Mouse (Mus musculus) neural tube, embryonic 11.5 days (tissue): ENCODE measurements around the gene Rbfox1. TPM values are rescaled to one million over a fixed set of nuclear protein-coding genes. Genes with fewer than 3 reads are reported as not detected.

Experiments used
- ATAC-seq: fragments of 200-750 bp; cut with Nextera tagmentation; 2 replicates; pipeline ENCODE4 v1.8.0; 2017; ENCODE audit warnings: moderate number of reproducible peaks, mild to moderate bottlenecking, moderate TSS enrichment, moderate library complexity; ENCODE audit not compliant: insufficient read depth, low FRiP score, low TSS enrichment
- DNase-seq: peaks from one replicate; pipeline ENCODE4 v3.0.0-alpha.2; 2015; ENCODE audit warnings: low spot score
- H3K27ac ChIP-seq: fragments of 300-500 bp; sonication (generic); 2 replicates; pipeline ENCODE4 v1.5.1; 2014; ENCODE audit warnings: low read depth, mild to moderate bottlenecking, low read length
- H3K27me3 ChIP-seq: fragments of 300-500 bp; sonication (generic); 2 replicates; pipeline ENCODE4 v1.6.1; 2014; ENCODE audit warnings: mild to moderate bottlenecking, low read length, mixed read lengths; ENCODE audit not compliant: control insufficient read depth, insufficient read depth
- H3K36me3 ChIP-seq: fragments of 300-500 bp; sonication (generic); 2 replicates; pipeline ENCODE4 v1.6.1; 2014; ENCODE audit warnings: mild to moderate bottlenecking, low read length, moderate library complexity, mixed read lengths; ENCODE audit not compliant: control insufficient read depth, insufficient read depth
- H3K4me1 ChIP-seq: fragments of 300-500 bp; sonication (generic); 2 replicates; pipeline ENCODE4 v1.6.1; 2014; ENCODE audit warnings: low read length, mixed read lengths; ENCODE audit not compliant: control insufficient read depth, insufficient read depth
- H3K4me2 ChIP-seq: fragments of 300-500 bp; sonication (generic); 2 replicates; pipeline ENCODE4 v1.6.1; 2014; ENCODE audit warnings: low read depth, mild to moderate bottlenecking, moderate library complexity
- H3K4me3 ChIP-seq: fragments of 300-500 bp; sonication (generic); 2 replicates; pipeline ENCODE4 v1.5.1; 2014; ENCODE audit warnings: low read depth, low read length
- H3K9ac ChIP-seq: fragments of 300-500 bp; sonication (generic); 2 replicates; pipeline ENCODE4 v1.6.1; 2014; ENCODE audit warnings: mild to moderate bottlenecking, low read length
- H3K9me3 ChIP-seq: fragments of 300-500 bp; sonication (generic); 2 replicates; pipeline ENCODE4 v1.6.1; 2016; ENCODE audit warnings: low read length; ENCODE audit not compliant: control insufficient read depth
- WGBS: fragments of 180-500 bp; shearing (Covaris S2); extraction: QIAGEN DNeasy Blood & Tissue Kit; methylation state at CpG from one replicate; pipeline ENCODE4 v1.1.7; 2014; 5-methylcytosine and 5-hydroxymethylcytosine counted together
- polyA plus RNA-seq: library from polyadenylated mRNA; unstranded; fragments of >200 nt; fragmentation: Nextera tagmentation; extraction: Ambion mirVana; gene quantifications from 2 replicates; pipeline ENCODE4 v1.2.1, GENCODE M21; 2014

The Rbfox1 gene
- 25.7 and 32.9 TPM in 2 replicates for polyA plus RNA-seq

DNA sequence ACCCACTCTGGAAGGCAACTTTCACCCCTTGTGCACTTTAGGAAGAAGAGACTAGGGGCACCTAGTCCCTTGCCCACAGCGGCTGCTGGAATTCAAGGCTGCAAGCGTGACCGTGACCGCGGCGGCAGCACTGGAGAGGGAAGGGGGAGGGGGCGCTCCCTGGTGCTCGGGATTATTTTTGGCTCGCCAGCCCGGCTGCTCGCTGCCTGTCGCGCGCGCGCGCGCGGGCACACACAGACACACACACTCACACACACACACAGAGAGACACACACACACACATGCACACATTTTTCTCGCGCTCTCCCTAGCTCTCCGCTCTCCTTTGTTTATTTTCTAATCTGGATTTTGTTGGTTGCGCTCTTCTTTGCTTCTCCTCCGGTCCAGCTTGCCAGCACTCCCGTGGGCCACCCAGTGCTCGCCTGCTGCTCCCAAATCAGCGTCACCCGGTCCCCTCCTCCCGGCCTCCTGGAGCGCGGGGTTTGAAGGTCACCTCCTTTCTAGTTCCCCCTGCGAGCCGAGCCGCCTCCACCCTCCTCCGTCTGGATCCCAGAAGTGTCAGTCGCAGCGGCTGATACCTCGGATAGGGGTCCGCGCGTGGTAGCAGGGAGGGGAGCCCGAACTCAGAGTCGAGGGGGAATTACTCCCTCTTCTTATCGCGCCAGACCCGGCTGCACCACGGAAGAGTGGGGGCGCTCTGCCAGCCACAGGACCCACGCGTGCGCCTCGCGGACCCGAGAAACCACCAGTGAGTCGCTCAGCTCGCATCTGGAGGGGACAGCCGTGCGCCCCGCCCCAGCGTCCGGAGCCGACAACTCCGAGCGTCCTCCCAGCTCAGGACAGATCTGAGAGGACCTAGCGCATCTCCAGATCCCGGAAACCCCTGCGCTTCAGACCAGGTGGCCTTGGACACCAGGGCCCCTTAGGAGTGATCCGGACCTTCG is at the start of gene Rbfox1:
Rbfox1 (plus strand) TSS at position 610 of the 944 bp plus-strand sequence.
- no peak within 1 kb of the TSS for H3K27ac ChIP-seq
- peak within 1 kb of the TSS; percentile 35 for H3K4me3 ChIP-seq
- H3K9me3 ChIP-seq = no peaks in the 10 kb centered on the region
- H3K27me3 ChIP-seq = peaks cover 25% of the 10 kb centered on the region
- WGBS = 1% methylated on average over 69 of the region's 69 CpGs
- DNase-seq (peak; percentile 53), ATAC-seq (no peak)
- no peaks in the 10 kb centered on the region for H3K36me3 ChIP-seq
- H3K9ac ChIP-seq = peak within 1 kb of the TSS; percentile 44
- no peaks in the 10 kb centered on the region for H3K4me1 ChIP-seq
- peak within 1 kb of the TSS; percentile 79 for H3K4me2 ChIP-seq

DNA sequence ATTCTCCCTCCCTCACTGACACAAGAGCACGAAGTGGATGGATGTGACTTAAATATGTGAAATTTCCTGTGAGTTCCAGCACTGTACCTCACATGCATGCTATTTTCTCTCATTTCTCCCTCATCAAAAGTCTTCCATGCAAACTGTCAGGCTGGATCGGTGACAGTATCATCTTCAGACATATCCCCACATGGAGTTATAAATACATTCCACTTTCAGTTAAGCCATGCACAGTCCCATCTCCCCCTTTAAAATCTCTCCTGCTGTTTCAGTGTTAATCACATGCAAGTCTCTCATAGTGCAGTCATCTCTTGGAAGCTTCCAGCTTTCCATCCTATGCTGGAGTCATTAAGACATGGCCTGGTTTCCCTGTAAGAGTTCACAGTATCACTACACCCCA is 48.4 kb upstream of the Rbfox1 start:
- ATAC-seq (no peak), DNase-seq (no peak)
- H3K27me3 ChIP-seq = no peaks in the 10 kb centered on the region
- no peaks in the 10 kb centered on the region for H3K36me3 ChIP-seq
- no peaks in the 10 kb centered on the region for H3K9me3 ChIP-seq
- no peak overlapping the region for H3K4me3 ChIP-seq
- no peak overlapping the region for H3K27ac ChIP-seq
- no peak overlapping the region for H3K9ac ChIP-seq
- 91% methylated on average over 2 of the region's 2 CpGs for WGBS
- no peak overlapping the region for H3K4me2 ChIP-seq
- no peaks in the 10 kb centered on the region for H3K4me1 ChIP-seq

DNA sequence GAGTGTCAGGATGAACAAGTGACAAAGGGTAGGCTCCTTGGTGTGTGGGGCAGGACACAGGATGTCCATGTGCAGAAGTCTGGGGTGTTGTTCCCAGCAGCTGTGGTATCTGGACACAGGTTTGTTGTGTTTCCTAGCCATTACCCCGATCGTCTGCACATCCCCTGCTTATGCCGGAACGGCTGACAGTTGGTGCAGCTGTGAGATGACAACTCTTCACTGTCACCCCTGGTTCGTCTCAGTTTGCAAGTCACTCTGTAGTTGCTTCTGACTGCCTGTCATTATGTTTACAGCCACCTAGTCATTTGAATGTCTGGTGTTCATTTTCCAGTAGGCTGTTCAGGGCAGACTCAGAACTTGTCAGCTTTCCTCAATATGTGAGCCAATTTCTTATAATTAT is 44.0 kb upstream of the Rbfox1 start:
- Histone ChIP-seq H3K4me1 (no peaks in the 10 kb centered on the region), H3K9me3 (no peaks in the 10 kb centered on the region), H3K36me3 (no peaks in the 10 kb centered on the region), H3K4me3 (no peak overlapping the region), H3K9ac (no peak overlapping the region), H3K27ac (no peak overlapping the region), H3K27me3 (no peaks in the 10 kb centered on the region), H3K4me2 (no peak overlapping the region)
- WGBS = 76% methylated on average over 5 of the region's 5 CpGs
- no peak for ATAC-seq
- no peak for DNase-seq

DNA sequence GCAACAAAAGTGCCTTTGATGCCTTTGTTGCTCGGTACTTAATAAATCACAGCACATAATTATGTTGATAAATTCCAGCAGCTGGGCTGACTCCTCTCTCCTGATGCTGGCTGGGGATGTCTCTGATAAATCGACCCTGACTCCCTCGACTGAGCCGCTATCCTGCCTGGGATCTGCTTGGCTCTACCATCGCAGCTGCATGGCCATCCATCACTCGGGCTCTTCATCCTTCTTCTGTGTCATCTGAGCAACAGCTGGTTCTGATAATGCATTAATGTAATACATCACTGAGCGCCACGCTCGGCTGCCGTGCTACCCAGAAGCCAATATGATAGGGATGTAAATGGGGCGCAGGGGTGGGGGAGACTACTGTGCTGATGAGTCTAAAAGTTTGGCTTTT is 39.5 kb upstream of the Rbfox1 start:
- Histone ChIP-seq H3K4me1 (no peaks in the 10 kb centered on the region), H3K4me2 (no peak overlapping the region), H3K27ac (no peak overlapping the region), H3K9me3 (no peaks in the 10 kb centered on the region), H3K27me3 (no peaks in the 10 kb centered on the region), H3K36me3 (no peaks in the 10 kb centered on the region; the same call in 1 of the 2 replicates), H3K4me3 (no peak overlapping the region), H3K9ac (no peak overlapping the region)
- peak; percentile 55 for DNase-seq
- ATAC-seq = no peak
- WGBS = 59% methylated on average over 11 of the region's 11 CpGs

DNA sequence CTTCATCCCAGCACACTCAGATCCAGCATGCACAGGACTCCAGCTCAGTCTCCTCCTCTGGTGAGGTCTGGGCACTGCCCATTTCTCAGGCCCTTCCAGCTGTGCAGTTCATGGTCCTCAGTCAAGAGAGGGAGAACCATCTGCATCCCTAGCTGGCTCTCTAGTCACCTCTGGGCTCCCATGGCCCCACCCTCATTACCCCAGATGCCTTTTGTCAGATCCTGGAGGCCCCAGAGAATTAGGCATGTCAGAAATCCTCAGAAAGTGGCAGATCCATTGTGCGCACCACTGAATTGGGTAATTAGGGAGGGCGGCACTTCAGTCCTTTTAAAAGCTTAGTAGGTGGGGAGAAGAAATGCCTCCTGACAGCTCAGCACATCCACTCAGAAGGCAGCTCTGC is 32.1 kb upstream of the Rbfox1 start:
- no peak for DNase-seq
- Histone ChIP-seq H3K9me3 (no peaks in the 10 kb centered on the region), H3K9ac (no peak overlapping the region), H3K36me3 (no peaks in the 10 kb centered on the region; the same call in 1 of the 2 replicates), H3K27ac (no peak overlapping the region), H3K4me1 (no peaks in the 10 kb centered on the region), H3K4me2 (no peak overlapping the region), H3K4me3 (no peak overlapping the region), H3K27me3 (no peaks in the 10 kb centered on the region)
- WGBS = 36% methylated on average over 2 of the region's 2 CpGs
- ATAC-seq = no peak; the same call in 1 of the 2 replicates

DNA sequence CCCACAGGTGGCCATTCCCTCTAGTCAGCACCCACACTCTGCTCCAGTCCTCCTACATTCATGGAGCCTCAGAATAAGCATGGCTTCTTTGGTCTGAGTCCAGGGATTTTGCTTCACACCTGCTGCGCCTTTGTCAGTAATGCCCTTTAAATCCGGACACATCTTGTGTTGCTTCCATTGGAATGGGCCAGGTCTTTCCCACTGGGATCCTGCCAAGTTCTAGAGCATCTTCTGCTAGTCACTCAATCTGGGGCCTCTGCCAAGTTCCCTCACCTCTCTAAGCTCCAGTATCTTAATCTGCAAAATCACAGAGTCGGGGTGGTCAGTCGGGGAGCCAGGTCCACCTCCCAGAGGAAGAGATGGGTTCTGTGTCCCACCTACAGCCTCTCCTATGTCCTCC is 20.8 kb upstream of the Rbfox1 start:
- ATAC-seq (no peak), DNase-seq (no peak)
- Histone ChIP-seq H3K4me3 (no peak overlapping the region), H3K4me1 (no peaks in the 10 kb centered on the region), H3K9ac (no peak overlapping the region), H3K27me3 (no peaks in the 10 kb centered on the region), H3K27ac (no peak overlapping the region), H3K36me3 (no peaks in the 10 kb centered on the region), H3K4me2 (no peak overlapping the region), H3K9me3 (no peaks in the 10 kb centered on the region)
- 92% methylated on average over 4 of the region's 4 CpGs for WGBS

DNA sequence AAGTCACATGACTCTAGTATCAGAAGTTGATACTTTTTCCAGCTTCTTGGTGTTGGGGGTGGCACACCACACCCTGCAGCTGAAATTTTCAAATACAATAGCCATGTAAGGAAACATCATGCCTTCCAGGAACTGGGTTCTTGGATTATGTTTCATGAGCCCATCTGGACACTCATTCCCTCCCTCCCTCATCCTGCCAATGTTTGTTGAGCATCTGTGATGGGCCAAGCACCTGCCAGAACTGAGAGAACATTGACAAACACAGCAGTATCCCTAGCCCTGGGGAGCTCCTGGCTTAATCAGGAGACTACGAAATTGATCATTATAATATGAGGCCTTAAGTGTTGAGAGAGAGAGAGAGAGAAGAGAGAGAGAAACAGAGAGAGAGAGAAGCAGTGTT is 18.2 kb upstream of the Rbfox1 start:
- H3K9ac ChIP-seq = no peak overlapping the region
- H3K27ac ChIP-seq = no peak overlapping the region
- no peak for DNase-seq
- 79% methylated on average over 1 of the region's 1 CpGs for WGBS
- no peaks in the 10 kb centered on the region for H3K27me3 ChIP-seq
- ATAC-seq = no peak
- no peaks in the 10 kb centered on the region for H3K9me3 ChIP-seq
- no peak overlapping the region for H3K4me3 ChIP-seq
- no peaks in the 10 kb centered on the region for H3K4me1 ChIP-seq
- no peaks in the 10 kb centered on the region for H3K36me3 ChIP-seq
- H3K4me2 ChIP-seq = no peak overlapping the region

DNA sequence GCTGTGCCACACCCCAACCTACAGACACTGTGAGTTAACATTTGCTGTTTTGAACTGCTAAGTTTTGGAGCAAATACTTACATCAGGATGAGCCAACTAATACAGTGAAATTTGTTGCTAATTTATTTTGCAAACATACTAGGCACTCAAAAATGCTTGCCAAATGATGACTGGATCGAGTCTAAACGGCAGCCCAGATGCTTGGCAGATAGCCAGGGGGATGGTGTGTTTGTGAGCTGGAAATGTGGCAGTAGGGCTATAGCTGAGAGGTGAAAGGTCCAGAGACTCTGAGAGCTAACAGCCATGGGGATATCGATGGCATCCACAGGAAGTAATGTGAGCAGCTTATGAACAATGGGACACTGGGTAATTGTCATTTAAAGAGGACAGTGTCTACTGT is 14.8 kb upstream of the Rbfox1 start:
- Histone ChIP-seq H3K9ac (no peak overlapping the region), H3K4me3 (no peak overlapping the region), H3K4me1 (no peaks in the 10 kb centered on the region), H3K36me3 (no peaks in the 10 kb centered on the region), H3K27me3 (no peaks in the 10 kb centered on the region), H3K9me3 (no peaks in the 10 kb centered on the region), H3K4me2 (no peak overlapping the region), H3K27ac (no peak overlapping the region)
- DNase-seq (no peak), ATAC-seq (no peak)
- 79% methylated on average over 3 of the region's 3 CpGs for WGBS

DNA sequence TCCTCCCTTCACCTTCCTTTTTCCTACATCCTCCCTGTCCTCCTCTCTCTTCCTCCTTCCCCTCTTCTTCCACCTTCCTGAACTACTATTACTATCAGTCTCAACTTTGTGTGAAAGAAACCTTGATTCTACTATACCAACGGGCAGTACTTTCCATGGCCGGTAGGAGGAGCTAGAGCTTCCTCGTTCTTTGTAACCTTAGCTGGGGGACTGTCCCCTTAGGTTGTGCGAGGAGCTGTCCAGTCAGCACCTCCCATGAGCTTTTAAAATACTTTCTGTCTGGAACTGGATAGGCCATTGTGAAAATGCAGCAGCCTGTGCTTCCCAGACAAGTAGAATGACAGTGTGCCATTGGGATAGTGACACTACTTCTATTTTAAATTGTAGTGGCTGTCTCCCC is 3.3 kb upstream of the Rbfox1 start:
- Histone ChIP-seq H3K9me3 (no peaks in the 10 kb centered on the region), H3K4me2 (no peak overlapping the region), H3K4me1 (no peaks in the 10 kb centered on the region), H3K4me3 (no peak overlapping the region), H3K9ac (no peak overlapping the region), H3K36me3 (no peaks in the 10 kb centered on the region), H3K27me3 (peaks cover 25% of the 10 kb centered on the region), H3K27ac (no peak overlapping the region)
- no peak for ATAC-seq
- DNase-seq = peak; percentile 83
- 0% methylated on average over 4 of the region's 4 CpGs for WGBS
